Mouse (Mus musculus): Measurements from ENCODE around the gene Sec16a. TPM values are rescaled to one million over a fixed set of nuclear protein-coding genes. Genes with fewer than 3 reads are reported as not detected.
"Not testable (repeated sequence)": the region's sequence is repeated elsewhere in the genome, so short reads cannot be mapped to it uniquely, and the experiment has no call there.

The Sec16a gene
- total RNA-seq, 2 experiments from 2014 or later = 63.2 to 63.3 TPM

DNA sequence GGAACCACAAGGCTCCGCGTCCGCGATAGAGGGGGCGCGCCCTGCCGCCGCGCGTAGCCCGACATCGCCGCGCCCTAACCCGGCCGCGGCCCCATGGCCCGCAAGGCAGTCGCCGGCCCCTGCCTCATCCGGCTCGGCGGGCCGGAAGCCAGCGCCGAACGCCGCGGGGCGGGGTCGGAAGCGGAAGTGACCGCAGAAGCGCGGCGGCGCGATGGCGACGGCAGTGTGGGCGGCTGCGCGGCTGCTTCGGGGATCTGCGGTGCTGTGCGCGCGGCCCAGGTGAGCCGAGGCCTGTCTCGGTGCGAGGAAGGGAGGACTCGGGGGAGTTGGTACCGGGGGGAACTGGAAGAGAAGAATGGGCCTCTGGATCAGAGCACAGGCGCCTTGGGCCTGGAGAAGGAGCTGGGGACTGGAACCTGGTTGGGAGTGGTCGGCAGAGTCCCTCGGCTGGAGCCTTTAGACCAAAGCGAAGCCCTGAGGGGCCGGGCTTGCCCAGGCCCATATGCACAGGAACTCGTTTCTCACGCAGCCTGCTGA, 55.8 kb downstream of the Sec16a start, which contains the start of the genes Entr1 and Pmpca:
Entr1 (minus strand) TSS at position 163 of the 537 bp plus-strand sequence.
Pmpca (plus strand) TSS at position 186 of the 537 bp plus-strand sequence.
- peak; percentile 90 to 93 for DNase-seq

DNA sequence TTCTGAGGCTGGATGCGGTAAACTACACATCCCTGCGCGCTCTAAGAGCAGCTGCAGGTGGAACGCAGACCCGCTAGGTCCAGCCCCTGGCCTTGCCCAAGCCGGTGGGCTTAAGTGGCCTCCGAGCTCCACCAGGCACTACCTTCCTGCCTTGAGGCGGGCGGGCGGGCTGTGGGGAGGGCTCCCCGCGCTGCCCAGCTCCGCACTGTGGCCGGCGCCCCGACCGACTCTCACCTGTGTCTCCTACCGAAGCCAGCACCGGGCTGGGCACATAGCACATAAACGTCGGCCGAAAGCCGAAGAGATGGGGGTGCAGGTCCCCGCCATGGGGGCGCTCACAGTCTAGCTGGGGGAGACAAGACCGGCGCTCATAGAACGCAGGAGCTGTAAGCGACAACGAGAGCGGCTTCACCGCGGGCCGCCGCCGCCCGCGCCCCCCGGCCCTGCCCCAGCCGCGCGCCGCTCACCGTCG, 56.3 kb downstream of the Sec16a start:
- peak; percentile 24 to 53 for DNase-seq

DNA sequence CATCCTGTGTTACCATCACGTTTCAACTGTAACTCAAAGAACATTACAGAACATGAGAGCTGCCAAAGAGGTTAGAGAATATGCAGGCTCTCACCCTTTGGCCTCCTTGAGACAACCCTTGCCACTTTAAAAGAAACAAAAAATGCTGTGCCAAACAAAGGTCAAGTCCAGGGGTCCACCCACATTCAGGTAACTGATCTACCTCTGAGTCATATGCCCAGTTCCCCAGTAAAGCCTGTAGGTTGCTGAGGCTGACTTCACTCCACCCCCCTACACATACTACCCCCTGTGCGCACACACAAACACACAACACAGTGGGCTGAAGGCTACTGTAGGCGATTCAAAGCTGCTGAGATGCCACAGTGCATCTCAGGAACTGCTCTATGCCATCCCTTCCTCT, 57.3 kb downstream of the Sec16a start:
- no peak for DNase-seq

DNA sequence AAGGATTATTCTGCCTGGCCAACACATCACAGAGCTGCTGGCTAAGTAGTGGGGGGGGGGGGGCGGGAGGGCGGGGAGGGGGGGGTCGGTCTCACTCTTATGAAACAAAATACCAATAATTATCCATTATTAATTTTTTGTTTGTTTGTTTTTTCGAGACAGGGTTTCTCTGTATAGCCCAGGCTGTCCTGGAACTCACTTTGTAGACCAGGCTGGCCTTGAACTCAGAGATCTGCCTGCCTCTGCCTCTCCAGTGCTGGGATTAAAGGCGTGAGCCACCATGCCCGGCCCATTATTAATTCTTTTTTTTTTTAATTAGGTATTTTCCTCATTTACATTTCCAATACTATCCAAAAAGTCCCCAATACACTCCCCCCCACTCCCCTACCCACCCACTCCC, 64.1 kb downstream of the Sec16a start:
- DNase-seq = not testable (repeated sequence)

DNA sequence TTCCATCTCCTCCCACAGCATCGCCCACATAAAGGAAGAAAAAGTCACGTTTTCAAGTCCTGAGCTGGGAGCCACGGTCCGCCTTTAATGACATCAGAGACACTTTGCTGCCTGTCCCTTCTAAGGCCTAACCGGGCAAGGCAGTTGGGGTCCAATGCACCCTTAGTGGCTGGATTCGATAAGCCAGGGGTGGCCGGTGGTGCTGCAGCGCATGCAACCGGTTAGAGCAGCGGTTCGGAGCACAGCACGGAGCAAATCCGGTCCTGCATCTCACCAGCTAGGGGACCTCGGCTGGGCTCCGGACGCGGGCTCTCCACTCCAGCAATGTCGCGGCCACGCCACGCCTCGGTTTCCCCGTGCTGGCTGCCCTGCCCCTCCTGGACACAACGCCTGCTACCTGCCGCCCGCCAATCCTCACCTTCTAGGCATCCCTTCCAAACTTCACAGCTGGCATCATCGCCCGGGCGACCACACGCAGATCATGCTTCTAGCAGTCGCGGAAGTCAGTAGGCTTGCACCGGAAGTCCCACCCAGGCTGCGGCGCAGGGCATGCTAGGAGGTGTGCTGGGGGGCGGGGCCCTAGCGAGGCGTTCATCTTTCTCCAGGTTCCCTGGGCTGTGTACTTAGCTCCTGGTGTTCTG, 64.8 kb downstream of the Sec16a start, which contains the start of gene Snapc4:
Snapc4 (minus strand) TSS at position 523 of the 641 bp plus-strand sequence.
- DNase-seq = peak; percentile 92 to 94

DNA sequence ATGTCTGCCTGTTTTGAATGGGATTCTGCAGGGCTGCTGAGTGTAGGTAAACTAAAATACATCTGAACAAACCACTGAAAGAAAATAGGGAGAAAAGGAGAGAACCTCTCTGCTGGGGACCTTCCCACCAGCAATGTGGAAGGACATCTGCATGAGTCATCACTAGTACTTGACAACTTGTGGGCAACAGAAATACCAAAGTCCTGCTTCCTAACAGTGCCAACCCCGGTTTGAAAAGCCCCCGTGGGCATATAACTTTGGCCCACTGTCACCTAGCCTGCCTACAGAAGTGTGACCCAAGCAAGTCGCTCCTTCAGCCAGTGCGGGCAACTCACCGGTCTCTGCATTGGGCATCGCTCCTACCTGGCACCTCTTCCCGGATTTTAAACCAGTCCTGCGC, 72.6 kb downstream of the Sec16a start:
- DNase-seq = no peak

DNA sequence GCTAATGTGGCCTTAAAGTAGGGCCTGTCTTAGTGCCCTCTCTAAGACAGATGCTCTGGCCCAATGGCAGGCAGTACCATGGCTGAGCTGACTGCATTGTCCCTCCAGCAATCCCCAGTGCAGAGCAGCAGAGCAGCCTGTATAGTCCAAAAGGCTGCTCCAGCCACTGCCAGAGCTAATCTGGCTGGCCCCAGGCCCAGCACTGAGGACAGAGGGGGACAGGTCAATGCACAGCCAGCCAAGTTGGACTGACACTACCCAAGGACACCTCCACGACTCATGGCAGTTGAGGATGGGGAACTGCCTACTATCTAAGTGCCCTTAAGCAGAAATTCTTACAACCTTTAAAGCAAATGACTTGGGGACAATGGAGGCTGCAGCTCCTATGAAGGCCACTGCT, 76.4 kb downstream of the Sec16a start:
- peak in 1 of 2 experiments; percentile 38 for DNase-seq

DNA sequence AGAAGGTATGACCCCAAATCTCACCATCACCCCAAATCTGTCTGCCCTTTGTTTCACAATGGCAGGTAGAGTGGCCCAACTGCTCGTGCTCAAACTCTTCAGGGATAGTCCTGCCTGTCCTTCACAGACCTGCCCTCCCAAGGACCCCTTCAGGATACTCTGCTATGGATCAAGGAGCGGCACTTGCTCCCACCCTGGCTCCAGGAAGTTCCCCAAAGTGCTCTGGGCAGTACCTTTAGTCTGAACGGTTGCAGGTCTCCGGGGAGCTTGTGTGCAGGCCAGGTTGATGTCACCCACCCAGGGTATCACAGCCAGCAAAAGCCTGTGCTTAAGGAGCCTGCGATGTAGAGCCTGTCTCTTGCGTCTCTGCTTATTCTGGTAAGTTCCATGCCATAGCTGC, 77.1 kb downstream of the Sec16a start:
- no peak for DNase-seq

DNA sequence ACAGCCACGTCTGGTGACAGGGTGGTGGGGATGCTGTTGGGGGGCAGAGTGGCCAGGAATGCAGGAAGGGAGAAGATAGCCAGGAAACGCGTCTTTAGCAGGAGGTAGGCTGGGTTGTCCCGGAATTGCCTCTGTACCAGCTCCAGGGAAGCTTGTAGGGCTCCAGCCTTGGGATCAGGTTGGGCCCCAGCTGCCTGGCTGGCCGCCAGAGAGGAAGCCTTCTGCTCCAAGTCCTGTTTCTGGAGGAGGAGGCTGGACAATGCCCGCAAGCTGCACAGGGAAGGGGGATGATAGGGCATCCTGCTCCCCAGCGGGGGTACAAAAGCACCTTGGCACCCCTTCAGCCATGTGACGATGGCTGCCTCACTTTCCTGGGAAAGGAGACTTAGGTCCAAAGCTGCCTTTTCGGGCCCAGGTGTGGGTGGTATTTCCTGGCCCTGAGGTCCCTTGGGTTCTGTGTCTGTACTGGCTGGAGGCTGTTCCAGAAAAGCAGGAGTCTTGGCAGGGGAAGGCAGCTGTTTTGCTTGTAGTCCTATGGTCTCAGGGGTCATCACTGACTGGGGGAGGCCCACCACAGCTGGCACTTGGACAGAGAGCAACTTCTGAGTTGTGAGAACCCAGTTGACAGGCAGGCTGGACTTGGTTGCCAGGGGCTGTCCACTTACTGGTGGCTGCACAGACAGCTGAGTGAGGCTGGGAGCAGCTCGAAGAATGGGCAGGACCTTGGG, 80.1 kb downstream of the Sec16a start:
- DNase-seq = peak; percentile 84 to 88

DNA sequence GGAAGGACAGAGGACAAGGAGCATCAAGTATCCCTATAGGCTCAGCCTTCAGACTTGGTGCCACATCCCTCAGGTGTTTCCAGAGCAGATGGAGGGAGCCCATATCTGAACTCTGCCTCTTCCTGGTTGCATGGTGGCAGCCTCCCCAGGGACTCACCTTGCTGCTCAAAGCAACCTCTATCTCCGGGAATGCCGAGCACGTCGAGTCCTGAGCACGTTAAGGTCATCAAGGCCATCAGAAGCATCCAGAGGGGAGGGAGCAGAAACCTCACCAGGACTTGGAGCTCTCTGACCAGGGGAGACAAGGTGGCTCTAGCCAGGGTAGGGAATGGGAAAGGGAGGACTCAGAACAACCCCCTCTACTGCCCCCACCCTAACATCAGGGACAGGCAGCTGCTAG, 81.5 kb downstream of the Sec16a start:
- DNase-seq = no peak

DNA sequence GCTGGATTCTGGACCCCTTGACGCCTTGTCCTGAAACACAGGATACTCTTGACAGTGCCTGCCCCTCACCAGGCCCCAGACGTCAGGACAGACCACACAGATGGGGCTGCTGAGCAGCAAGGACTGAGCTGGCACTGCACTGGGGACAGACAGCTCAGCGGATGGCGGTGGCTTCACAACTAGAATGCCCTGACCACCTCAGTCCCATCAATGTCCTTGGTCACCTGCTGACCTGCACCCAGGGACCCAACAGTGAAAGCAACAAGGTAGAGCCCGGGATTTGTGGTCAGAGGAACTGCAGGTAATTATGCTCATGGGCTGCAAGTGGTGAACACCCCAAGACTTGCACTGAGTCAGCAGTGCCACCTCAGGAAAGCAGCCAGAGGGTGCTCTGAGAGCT, 82.0 kb downstream of the Sec16a start:
- DNase-seq = no peak

DNA sequence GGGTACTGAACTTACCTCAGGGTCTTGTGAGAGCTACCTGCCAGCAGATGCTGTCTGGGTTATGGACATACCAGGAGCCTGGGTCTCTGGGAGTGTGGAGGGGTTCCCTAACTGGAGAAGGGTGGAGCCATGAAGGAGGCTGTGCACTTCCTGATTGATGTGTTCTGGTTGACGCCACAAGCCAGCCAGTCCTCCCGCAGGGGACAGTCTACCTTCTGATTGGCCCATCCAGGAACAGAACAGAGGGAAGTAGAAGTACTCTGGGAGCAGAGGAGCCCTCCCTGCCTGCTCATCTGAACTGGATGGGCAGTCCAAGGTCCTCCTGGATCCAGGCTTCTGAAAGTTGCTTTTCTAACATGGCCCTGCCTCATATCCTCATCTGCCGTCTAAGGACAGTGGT, 84.2 kb downstream of the Sec16a start, which contains the start of gene Card9:
Card9 (minus strand) TSS at position 147 of the 400 bp plus-strand sequence.
- no peak for DNase-seq

DNA sequence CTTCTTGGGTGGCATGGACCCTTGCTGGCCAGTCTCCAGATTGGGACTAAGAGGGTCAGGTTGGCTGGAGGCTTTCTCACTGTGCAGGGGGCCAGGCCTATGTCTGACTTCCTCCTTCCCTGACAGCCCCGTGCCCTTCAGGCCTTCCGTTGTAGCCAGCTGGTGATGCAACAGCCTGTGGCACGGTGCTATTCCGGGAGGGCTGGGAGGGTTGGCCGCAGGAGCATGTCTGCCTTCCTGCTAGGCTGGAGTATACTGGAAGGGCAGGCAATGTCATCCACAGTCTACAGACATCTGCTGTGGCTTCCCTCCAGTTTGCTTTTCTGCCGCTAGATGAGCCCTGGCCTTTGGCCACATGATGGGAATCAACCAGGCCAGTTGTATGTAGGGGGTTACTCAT, 85.0 kb downstream of the Sec16a start:
- peak in 1 of 2 experiments; percentile 39 for DNase-seq

Small RNA genes lying within 50 kb of the gene (microRNA-seq; reads per million reads assigned to microRNA genes)
- not detected for gene Mir6996

Other genes starting within 250 kb of the Sec16a start
- gene Lhx3, start 236.9 kb downstream of the Sec16a start, total RNA-seq (2021) = under 1 TPM in 1 of 2 experiments, not detected in 1; 0.69 TPM
- gene Qsox2, start 207.7 kb downstream of the Sec16a start, total RNA-seq (2021) = 10 to 100 TPM; 20.5 to 21.0 TPM
- under 1 TPM; 0.36 to 0.46 TPM for gene Ccdc187, start 150.7 kb downstream of the Sec16a start, total RNA-seq (2021)
- gene Gpsm1, start 129.7 kb downstream of the Sec16a start, total RNA-seq (2021) = 10 to 100 TPM; 14.5 to 14.7 TPM
- gene Dnlz, start 93.1 kb downstream of the Sec16a start, total RNA-seq (2021) = 10 to 100 TPM; 22.2 to 22.9 TPM
- 1 to 10 TPM; 1.3 to 1.9 TPM for gene Card9, start 84.3 kb downstream of the Sec16a start, total RNA-seq (2021)
- gene Snapc4, start 64.6 kb downstream of the Sec16a start, total RNA-seq (2021) = 10 to 100 TPM; 24.7 to 34.4 TPM
- gene Entr1, start 55.9 kb downstream of the Sec16a start, total RNA-seq (2021) = 100 to 1,000 TPM in 1 of 2 experiments, 10 to 100 TPM in 1; 97.9 to 102 TPM
- gene Pmpca, start 55.9 kb downstream of the Sec16a start, total RNA-seq (2021) = 100 to 1,000 TPM; 142 to 145 TPM
- 10 to 100 TPM; 13.2 to 19.8 TPM for gene Inpp5e, start 36.0 kb downstream of the Sec16a start, total RNA-seq (2021)
- 10 to 100 TPM; 17.5 to 25.5 TPM for gene Notch1, start 71.4 kb upstream of the Sec16a start, total RNA-seq (2021)
- 100 to 1,000 TPM in 1 of 2 experiments, 10 to 100 TPM in 1; 86.2 to 127 TPM for gene Egfl7, start 134.8 kb upstream of the Sec16a start, total RNA-seq (2021)
- gene Gm20532, start 141.4 kb upstream of the Sec16a start, total RNA-seq (2021) = not detected
- gene Agpat2, start 159.2 kb upstream of the Sec16a start, total RNA-seq (2021) = 100 to 1,000 TPM; 301 to 364 TPM
- gene Fam69b, start 183.2 kb upstream of the Sec16a start, total RNA-seq (2021) = 1 to 10 TPM; 5.8 to 8.8 TPM
- not detected for gene Lcn4, start 226.1 kb upstream of the Sec16a start, total RNA-seq (2021)